Mouse (Mus musculus) megakaryocyte, adult 5-6 weeks (primary cell): ENCODE data around the gene Fam24b. TPM values are rescaled to one million over a fixed set of nuclear protein-coding genes. Genes with fewer than 3 reads are reported as not detected.

Experiments
- total RNA-seq, 2 experiments: library from RNA; stranded (forward) in 1 of 2; stranded (reverse) in 1 of 2; fragments of 153-499, 151-499 nt in 1 of 2; fragments of 221-1000, 200-1000 nt in 1 of 2; gene quantifications; 2 replicates each; pipeline versions ENCODE4 v1.2.3 to v1.2.4; 2015 to 2017

The Fam24b gene
- total RNA-seq, 2 experiments from 2014 or later = not detected

Other genes with a start within 250 kb of the Fam24b start
- gene 4933402N03Rik, start 183.2 kb downstream of the Fam24b start, total RNA-seq (2015) = not detected in 2 replicates
- gene 4933402N03Rik, start 183.2 kb downstream of the Fam24b start, total RNA-seq (2017) = not detected in 2 replicates
- gene 5430419D17Rik, start 155.1 kb downstream of the Fam24b start, total RNA-seq (2015) = not detected in 2 replicates
- not detected in 2 replicates for gene 5430419D17Rik, start 155.1 kb downstream of the Fam24b start, total RNA-seq (2017)
- gene Cuzd1, start 7.2 kb downstream of the Fam24b start, total RNA-seq (2015) = not detected in 2 replicates
- gene Cuzd1, start 7.2 kb downstream of the Fam24b start, total RNA-seq (2017) = not detected in 2 replicates
- gene Fam24a, start 4.3 kb upstream of the Fam24b start, total RNA-seq (2015) = not detected in 2 replicates
- gene Fam24a, start 4.3 kb upstream of the Fam24b start, total RNA-seq (2017) = not detected in 2 replicates
- gene 2310057M21Rik, start 33.2 kb upstream of the Fam24b start, total RNA-seq (2015) = 6.3 and 9.4 TPM in 2 replicates
- 2.8 and 3.3 TPM in 2 replicates for gene 2310057M21Rik, start 33.2 kb upstream of the Fam24b start, total RNA-seq (2017)
- 16.1 and 17.4 TPM in 2 replicates for gene Pstk, start 41.6 kb upstream of the Fam24b start, total RNA-seq (2015)
- 7.2 and 13.3 TPM in 2 replicates for gene Pstk, start 41.6 kb upstream of the Fam24b start, total RNA-seq (2017)
- 26.8 and 29.6 TPM in 2 replicates for gene Ikzf5, start 81.0 kb upstream of the Fam24b start, total RNA-seq (2015)
- gene Ikzf5, start 81.0 kb upstream of the Fam24b start, total RNA-seq (2017) = 25.2 and 26.3 TPM in 2 replicates
- 21.5 and 33.0 TPM in 2 replicates for gene Acadsb, start 81.1 kb upstream of the Fam24b start, total RNA-seq (2015)
- 43.1 and 56.8 TPM in 2 replicates for gene Acadsb, start 81.1 kb upstream of the Fam24b start, total RNA-seq (2017)
- not detected in 2 replicates for gene Hmx3, start 213.4 kb upstream of the Fam24b start, total RNA-seq (2015)
- gene Hmx3, start 213.4 kb upstream of the Fam24b start, total RNA-seq (2017) = not detected in 2 replicates
- gene Hmx2, start 219.3 kb upstream of the Fam24b start, total RNA-seq (2015) = 0.18 TPM in 1 of 2 replicates, not detected in the other
- 0.33 TPM in 1 of 2 replicates, not detected in the other for gene Hmx2, start 219.3 kb upstream of the Fam24b start, total RNA-seq (2017)
- gene Bub3, start 230.7 kb upstream of the Fam24b start, total RNA-seq (2015) = 151 and 167 TPM in 2 replicates
- gene Bub3, start 230.7 kb upstream of the Fam24b start, total RNA-seq (2017) = 89.6 and 91.0 TPM in 2 replicates